Mouse (Mus musculus): ENCODE results near the gene Slc15a5. TPM values are rescaled to one million over a fixed set of nuclear protein-coding genes. Genes with fewer than 3 reads are reported as not detected.
A peak's percentile ranks its signal among the peaks of the same experiment; 100 is the strongest.

Gene Slc15a5
- total RNA-seq, 2 experiments from 2014 or later: 0.44 TPM; not detected in 1

- intact Hi-C loops (cut with DNase I; ENCODE audit: low total_unique reads): no loop called here
- DNase-seq: no peak
Measured at GRCm38 (mm10) chr6:137980905-137981696, 98.6 kb downstream of the Slc15a5 start.

- no peak for DNase-seq
- intact Hi-C loops (cut with DNase I; ENCODE audit: low total_unique reads): no loop called here
Measured at GRCm38 (mm10) chr6:137980413-137980812, 99.3 kb downstream of the Slc15a5 start.

GRCm38 (mm10) chr6:137979802-137980201 lies 99.9 kb downstream of the Slc15a5 start:
- intact Hi-C loops (cut with DNase I; ENCODE audit: low total_unique reads): no loop called here
- DNase-seq: no peak

DNA sequence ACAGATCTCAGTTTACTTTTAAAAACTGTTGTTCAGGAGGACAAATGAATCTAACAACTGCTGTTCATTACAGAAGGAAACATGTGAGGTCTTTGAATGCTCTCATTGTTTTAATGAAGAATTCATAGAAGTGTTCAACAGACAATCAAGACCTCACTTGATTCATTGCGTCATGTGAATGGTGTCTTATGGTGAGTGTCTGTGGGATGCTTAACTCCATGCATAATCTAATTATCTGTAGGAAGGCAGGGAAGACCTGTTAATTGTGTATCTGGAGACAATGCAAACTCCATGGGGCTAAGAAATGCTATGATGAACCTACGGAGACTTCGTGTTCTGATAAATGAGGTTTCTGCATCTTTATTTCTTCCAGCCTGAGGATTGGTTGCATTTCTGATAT lies 103.7 kb downstream of the Slc15a5 start:
- DNase-seq: no peak
- intact Hi-C loops (cut with DNase I; ENCODE audit: low total_unique reads): no loop called here

DNA sequence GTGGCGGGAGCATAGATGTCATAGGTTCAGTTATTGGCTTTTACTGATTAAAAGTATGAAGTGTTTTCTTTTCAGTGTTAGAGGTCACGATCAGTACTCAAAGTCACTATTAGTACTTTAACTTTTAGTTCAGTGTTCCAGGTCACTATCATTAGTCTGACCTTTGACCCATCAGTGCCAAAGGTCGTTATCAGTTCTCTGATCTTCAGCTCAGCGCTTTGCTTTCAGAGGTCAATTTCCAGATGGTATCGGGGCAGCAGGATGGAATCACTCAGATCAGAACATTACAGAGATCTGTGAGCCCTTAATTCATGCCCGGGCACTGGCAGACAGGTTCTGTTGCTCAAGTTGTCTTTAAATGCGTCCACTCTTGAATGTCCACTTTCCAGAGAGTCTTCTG lies 116.0 kb downstream of the Slc15a5 start:
- intact Hi-C loops (cut with DNase I; ENCODE audit: low total_unique reads): no loop called here
- no peak for DNase-seq

- DNase-seq: no peak
- intact Hi-C loops (cut with DNase I; ENCODE audit: low total_unique reads): no loop called here
Measured at GRCm38 (mm10) chr6:137962836-137963235, 116.9 kb downstream of the Slc15a5 start.

GRCm38 (mm10) chr6:137960023-137960778 lies 119.5 kb downstream of the Slc15a5 start:
- intact Hi-C loops (cut with DNase I; ENCODE audit: low total_unique reads): no loop called here
- no peak for DNase-seq

- DNase-seq: no peak
- intact Hi-C loops (cut with DNase I; ENCODE audit: low total_unique reads): no loop called here
Measured at GRCm38 (mm10) chr6:137957630-137958029, 122.1 kb downstream of the Slc15a5 start.

GRCm38 (mm10) chr6:137956783-137957429 lies 122.8 kb downstream of the Slc15a5 start:
- intact Hi-C loops (cut with DNase I; ENCODE audit: low total_unique reads): no loop called here
- no peak for DNase-seq

GRCm38 (mm10) chr6:137946520-137946919 lies 133.2 kb downstream of the Slc15a5 start:
- intact Hi-C loops (cut with DNase I; ENCODE audit: low total_unique reads): no loop called here
- no peak for DNase-seq

DNA sequence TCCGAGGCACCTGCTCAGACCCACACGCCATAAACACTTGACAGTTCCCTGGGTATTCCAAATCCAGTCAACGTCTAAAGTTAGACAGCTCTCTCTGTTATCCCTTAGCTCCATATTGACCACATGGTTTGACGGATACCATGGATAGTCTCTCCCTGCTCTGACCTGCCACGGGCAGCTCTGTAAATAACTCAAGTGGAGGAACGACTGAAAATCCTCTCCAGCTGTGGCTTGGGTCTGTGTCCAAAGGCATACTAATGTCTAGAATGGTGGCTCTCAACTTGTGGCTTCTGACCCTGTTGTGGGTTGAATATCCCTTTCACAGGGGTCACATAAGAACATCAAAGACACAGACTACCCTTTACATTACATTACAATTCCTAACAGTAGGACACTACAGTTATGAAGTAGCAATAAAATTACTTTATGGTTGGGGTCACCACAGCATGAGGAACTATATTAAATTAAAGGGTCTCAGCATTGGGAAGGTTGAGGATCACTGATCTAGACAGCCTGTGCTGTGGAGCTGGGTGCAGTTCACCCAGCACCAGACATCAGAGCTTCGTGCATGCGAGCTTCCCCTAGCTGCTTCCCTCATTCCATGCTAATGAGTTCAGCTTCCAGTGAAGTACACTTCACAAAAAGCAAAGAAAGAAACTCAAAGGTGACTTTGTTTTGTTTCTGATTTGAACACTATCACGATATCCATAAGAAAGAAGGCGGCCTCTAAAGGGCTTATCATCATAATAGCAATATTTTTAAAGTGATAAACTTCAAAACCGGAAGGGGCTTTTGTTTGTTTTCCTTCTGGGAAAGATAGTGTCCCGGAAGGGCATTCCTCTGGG lies 139.1 kb downstream of the Slc15a5 start:
- DNase-seq: no peak
- intact Hi-C loops (cut with DNase I; ENCODE audit: low total_unique reads): no loop called here

- intact Hi-C loops (cut with DNase I; ENCODE audit: low total_unique reads): no loop called here
- DNase-seq: no peak
Measured at GRCm38 (mm10) chr6:137937541-137937940, 142.2 kb downstream of the Slc15a5 start.

- intact Hi-C loops (cut with DNase I; ENCODE audit: low total_unique reads): no loop called here
- DNase-seq: no peak
Measured at GRCm38 (mm10) chr6:137936268-137936667, 143.4 kb downstream of the Slc15a5 start.

DNA sequence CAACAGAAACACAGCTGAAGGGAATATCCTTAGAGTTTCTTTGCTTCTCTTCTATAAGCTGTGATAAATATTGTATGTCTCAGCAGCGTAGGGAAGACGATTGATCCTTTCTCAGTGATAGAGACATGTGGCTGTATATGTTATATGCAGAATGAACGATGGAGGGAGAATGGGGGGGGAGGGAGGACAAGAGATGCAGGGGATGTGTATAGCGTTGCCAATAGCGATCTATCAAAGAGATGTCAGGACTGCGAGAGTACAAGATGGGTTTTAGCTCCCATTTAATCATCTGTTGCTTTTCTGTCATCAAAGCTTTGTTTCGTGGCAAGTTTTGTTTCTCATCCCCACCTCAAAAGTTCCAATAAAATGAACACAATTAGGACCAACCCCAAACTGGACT lies 143.9 kb downstream of the Slc15a5 start:
- intact Hi-C loops (cut with DNase I; ENCODE audit: low total_unique reads): no loop called here
- no peak for DNase-seq

GRCm38 (mm10) chr6:137935341-137935740 lies 144.4 kb downstream of the Slc15a5 start:
- DNase-seq: peak; percentile 5
- intact Hi-C loops (cut with DNase I; ENCODE audit: low total_unique reads): no loop called here

- intact Hi-C loops (cut with DNase I; ENCODE audit: low total_unique reads): no loop called here
- no peak for DNase-seq
Measured at GRCm38 (mm10) chr6:137934545-137935298, 145.0 kb downstream of the Slc15a5 start.
